Mouse (Mus musculus): Measurements from ENCODE around the gene Slf2.

Slf2 gene

DNA sequence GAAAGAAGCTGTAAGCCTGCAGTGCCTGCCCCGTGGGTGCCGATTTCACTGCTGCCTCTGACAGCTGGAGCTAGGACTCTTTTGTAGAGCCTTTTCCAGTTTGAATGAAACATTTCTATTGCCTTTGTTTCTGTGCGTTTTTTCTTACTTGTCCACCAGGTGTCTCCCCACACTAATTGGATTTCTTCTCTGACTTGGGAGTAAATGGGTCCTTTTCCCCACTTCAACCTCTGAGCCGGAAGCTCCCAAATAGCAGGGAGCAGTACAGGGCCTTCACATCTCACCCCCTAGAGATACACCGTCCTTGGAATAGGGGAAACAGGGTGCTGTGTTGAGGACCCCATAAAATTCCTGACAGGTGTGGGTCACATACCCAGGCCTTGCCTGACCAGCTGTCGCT lies 81.7 kb downstream of the Slf2 start:
- no peak for DNase-seq (ENCODE audit: low spot score)

DNA sequence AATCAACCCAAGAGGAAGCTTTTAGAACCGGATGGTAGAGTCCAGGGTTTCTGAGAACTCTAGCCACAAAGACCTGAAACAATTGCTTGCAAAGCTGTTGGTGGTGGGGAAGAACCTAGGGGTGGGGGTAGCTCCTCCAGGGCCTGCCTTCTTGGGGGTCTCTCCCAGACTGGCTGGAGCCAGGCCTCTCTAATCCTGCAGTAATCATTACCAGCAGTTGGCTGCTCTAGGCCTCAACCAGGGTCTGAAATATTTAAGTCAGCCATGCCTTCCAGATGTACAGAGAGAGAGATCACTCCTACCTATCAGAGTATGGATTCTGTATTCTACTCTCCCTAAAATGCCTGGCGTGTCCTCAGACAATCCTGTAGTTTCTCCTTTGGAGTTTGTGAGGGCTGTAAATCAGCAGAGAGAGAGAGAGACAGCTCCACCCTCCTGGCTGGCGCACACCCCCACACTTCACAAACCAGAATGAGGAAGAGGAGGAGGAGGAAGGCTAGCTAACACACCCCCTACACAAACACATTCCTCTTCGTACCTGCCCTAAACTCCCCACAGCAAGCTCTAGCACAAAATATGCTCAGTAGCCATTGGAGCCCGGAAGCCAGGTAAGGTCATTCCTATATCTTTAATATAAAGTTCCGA lies 82.8 kb downstream of the Slf2 start:
- no peak for DNase-seq (ENCODE audit: low spot score)

DNA sequence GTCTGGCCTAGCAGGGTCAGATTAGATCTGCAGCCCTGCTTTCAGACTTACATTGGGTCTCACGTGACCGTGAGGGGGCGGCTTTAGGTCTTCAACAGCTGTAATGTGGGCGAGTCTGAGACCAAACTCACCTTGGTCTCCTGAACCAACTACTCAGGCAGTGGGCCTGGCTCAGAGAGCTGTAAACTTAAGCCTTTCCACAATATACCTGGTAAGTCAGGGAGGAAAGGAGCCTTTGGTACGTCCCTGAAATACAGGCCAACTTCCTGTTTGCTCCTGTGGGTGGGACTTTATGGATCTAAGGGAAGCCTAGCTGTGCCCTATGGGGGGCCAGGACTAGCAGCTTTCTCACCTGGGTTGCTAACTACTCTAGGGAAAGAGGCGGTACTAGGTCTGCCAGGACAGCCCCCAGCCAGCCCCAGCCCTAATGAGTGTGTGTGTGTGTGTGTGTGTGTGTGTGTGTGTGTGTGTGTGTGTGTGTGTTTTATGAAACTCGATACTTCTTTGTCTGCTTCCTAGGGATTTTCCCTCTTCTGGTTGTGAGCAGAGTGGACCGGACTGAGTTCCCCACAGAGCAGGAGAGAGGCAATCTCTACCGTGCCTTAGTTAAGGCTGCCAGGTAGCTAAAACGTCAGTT lies 83.5 kb downstream of the Slf2 start, which contains the start of gene Lzts2:
Lzts2 (plus strand) TSS at position 80 of the 637 bp plus-strand sequence.
- DNase-seq (ENCODE audit: low spot score): no peak

GRCm38 (mm10) chr19:45014981-45015402 lies 84.0 kb downstream of the Slf2 start:
- no peak for DNase-seq (ENCODE audit: low spot score)

DNA sequence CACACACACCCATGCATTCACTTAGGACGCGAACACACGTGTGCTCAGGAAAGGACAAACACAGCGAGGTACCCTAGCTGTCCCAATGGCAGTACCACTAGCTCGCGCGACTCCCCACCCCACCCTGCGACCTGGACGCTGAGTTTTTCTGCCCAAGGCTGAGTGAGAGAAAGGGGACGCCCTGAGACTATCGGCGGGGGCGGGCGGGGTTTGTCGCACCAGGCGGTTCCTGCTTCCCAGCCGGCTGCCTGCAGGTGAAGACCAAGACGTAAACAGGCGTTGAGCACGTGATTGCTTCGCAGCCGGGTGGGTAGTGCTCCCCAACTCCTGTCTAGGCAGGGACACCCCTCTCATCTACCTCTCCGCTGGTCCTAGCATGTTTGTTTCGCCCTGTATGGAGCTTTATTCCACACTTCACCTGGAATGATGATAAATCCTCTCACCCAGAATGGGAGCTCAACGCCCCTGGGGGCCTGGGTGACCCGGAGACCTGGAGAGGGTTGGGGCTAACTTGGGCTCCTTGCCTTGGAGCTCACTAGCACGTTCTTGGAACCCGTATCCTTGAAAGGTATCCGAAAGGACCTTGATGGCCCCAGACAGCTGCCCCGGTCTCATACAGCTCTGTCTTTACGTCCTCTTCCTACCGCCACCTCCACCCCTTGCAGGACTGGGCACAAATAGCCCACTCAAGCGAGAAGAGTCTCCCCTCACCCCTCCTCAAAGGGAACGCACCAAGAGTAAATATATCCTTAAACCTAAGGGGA lies 84.7 kb downstream of the Slf2 start:
- DNase-seq (ENCODE audit: low spot score): peak; percentile 67

GRCm38 (mm10) chr19:45016341-45017215 lies 85.6 kb downstream of the Slf2 start:
- peak; percentile 84 for DNase-seq (ENCODE audit: low spot score)

- DNase-seq (ENCODE audit: low spot score): peak; percentile 83
Measured at GRCm38 (mm10) chr19:45017216-45017771, 86.3 kb downstream of the Slf2 start.

DNA sequence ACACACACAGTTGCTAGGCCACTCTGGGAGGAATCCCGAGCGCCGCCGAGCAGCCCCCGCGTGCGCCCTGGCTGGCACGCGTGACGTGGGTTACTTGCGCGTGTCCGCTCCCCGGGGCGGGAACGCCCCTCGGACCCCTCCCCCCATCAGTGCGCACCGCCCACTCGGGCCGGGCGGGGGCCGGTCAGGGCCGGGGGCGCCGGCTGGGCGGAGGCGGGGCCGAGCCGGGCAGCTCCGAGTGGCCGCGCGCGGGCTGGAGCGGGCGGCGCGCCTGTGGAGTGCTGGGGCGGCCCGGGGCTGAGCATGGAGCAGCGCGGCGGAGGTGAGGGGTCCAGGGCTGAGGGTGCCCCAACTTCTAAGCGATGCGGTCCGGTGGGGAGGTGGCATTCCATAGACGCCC lies 87.0 kb downstream of the Slf2 start:
- DNase-seq (ENCODE audit: low spot score): peak; percentile 85

- DNase-seq (ENCODE audit: low spot score): no peak
Measured at GRCm38 (mm10) chr19:45018351-45018831, 87.4 kb downstream of the Slf2 start.

DNA sequence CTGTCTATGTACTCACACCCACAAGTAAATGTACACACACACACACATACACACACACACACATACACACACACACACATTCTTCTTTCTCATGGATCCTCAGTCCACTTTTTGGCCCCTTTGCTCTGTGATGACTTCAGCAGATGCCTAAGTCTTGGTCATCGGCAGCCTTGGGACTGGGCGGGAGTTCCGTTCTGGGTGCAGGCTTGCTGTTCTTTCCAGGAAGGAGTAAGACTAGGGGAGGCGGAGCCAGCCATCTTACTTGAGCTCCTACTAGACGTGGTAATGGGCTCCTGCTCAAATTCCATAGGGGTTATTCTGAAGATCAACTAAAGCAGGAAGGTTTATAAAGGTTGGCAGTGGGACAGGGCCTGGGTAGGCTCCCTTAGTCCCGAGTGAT lies 89.4 kb downstream of the Slf2 start:
- no peak for DNase-seq (ENCODE audit: low spot score)

DNA sequence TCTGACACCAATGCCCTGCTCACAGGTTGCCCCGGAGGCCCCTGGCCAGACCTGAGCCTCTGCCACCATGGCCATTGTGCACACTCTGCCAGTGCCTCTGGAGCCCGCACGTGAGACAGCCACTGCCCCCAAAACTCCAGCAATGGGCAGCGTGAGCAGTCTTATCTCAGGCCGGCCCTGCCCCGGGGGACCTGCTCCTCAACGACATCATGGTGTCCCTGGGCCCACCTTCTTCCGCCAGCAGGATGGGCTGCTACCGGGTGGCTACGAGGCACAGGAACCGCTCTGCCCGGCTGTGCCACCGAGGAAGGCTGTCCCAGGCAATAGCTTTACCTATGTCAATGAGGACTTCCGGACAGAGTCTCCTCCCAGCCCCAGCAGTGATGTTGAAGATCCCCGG lies 90.4 kb downstream of the Slf2 start:
- no peak for DNase-seq (ENCODE audit: low spot score)

- DNase-seq (ENCODE audit: low spot score): peak; percentile 67
Measured at GRCm38 (mm10) chr19:45023993-45024392, 93.0 kb downstream of the Slf2 start.

DNA sequence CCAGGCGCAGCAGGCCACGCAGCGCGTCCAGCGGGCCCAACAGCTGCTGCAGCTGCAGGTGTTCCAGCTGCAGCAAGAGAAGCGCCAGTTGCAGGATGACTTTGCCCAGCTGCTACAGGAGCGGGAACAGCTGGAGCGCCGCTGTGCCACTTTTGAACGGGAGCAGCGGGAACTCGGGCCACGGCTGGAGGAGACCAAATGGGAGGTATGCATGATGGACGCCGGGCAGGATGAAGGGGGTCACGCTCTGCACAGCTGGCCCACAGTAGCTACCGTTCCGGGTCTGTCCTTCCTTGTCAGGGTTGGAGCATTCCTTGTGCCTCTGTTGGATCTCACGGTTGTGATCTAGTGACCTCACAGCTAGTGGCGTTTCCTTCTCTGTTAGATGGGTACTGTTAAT lies 93.8 kb downstream of the Slf2 start:
- DNase-seq (ENCODE audit: low spot score): no peak

DNA sequence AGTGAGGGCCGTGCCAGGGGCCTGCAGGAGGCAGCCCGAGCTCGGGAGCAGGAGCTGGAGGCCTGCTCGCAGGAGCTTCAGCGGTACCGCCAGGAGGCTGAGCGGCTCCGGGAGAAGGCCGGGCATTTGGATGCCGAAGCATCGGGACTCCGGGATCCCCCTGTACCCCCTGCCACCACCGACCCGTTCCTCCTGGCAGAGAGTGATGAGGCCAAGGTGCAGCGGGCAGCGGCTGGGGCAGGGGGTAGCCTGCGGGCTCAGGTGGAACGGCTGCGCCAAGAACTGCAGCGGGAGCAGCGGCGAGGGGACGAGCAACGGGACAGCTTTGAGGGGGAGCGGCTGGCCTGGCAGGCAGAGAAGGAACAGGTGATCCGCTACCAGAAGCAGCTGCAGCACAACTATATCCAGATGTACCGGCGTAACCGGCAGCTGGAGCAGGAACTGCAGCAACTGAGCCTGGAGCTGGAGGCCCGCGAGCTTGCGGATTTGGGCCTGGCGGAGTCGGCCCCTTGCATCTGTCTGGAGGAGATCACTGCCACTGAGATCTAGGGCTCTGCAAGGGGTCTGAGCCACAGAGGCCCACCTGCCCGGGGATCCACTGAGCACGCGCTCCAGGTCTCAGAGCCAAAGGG lies 95.1 kb downstream of the Slf2 start:
- no peak for DNase-seq (ENCODE audit: low spot score)

GRCm38 (mm10) chr19:45026958-45027670 lies 96.2 kb downstream of the Slf2 start:
- no peak for DNase-seq (ENCODE audit: low spot score)

DNA sequence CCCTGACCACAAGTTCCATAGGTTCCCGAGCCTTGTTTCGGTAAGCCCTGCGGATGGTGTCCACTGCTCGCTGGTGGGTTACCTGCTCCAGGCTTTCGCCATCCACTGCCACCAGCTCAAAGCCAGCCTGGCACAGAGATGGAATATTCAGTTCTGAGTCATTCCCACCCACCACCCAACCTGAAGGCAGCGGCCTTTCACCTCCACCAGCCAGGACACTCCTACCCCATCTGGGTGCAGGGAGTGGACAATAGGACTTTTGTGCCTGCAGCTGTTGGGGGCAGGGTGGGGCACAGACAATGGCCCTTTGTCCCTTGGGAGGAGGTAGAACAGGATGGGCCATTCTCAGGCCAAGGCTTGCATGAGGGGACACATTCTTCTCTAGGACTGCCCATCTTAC lies 96.9 kb downstream of the Slf2 start:
- DNase-seq (ENCODE audit: low spot score): peak; percentile 76

DNA sequence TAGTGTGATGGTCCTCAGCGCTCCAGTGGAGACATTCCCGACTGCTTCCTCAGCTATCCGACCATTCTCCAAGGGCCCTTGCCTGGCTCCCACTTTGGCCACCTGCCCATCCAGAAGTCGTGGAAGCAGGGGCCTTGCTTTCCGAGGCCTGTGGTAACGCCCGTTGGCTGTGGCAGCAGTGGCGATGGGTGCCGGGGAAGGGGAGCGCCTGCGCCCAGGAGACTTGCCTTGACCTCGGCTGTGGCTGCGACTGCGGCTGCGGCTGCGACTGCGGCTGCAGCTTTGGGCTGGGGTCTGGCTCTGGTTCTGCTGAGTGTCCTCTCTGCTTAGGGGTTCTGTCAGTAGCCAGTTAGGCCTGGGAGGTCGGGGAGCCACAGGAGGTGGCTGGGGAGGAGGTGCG lies 97.8 kb downstream of the Slf2 start:
- DNase-seq (ENCODE audit: low spot score): no peak

DNA sequence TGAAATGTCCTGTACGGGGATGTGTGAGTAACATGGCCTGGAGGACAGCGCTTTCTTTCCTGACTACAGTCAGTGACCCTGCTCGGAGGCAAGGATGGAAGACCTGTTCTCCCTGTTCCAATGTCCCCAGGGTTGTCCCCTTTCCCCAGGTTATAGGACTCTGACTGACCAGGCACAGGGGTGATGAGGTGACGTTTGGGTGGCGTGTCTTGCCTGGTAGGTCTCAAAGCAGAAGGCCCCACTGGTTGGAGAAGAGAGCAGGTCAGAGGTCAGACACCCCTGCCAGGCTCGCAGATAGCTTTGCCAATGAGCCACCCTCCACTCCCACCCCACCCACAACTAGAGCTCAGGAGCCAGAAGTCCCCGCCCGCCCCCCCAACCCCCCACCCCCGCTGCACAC lies 98.6 kb downstream of the Slf2 start:
- DNase-seq (ENCODE audit: low spot score): no peak

DNA sequence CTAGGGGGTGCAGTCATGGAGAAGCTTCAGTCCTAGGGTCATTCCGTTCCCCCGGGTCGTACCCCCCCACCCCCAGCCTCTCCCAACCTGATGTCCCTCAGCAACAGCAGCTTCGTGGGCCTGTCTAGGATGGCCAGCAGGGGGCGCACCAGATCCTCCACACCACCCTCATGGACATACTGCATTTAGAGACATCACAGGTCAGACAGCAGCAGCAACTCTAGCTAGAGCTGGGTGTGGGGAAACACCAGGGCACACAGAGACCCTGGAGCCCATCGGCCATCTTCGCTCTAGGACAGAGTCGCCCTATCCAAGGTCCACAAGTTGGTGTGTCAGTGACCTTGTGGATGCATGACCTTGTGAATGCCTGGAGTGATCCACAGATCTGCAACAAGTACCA lies 99.2 kb downstream of the Slf2 start:
- no peak for DNase-seq (ENCODE audit: low spot score)
